Mouse (Mus musculus): Measurements from ENCODE around the gene Npcd. TPM values are rescaled to one million over a fixed set of nuclear protein-coding genes. Genes with fewer than 3 reads are reported as not detected.

Npcd gene
- polyA plus RNA-seq, 1 experiment from 2014 or later: 0.77 TPM

DNA sequence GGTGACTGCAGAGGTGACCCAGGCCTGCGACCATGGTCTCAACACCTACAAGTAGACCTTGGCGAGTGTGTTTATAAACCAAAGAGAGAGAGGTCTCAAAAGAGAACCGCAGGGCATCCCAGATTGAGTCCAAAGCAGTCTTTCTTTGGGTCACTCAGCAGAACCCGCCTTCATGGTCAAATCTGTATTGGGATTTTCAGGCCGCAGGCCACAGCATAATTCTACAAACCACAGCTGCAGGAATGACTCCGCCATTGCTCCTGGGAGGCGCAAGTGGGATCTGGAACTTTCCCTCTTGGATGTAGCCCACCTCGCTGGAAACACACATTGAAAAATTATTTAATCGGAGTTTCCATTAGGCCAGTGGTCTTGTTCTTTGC is 834 bp upstream of the Npcd start:
- Histone ChIP-seq H3K9ac (replicated peaks; ENCODE audit: low read depth, low read length) (no peak overlapping the region), H3K9me3 (ENCODE audit: control insufficient read depth, low read depth, low read length) (no peaks in the 10 kb centered on the region), H3K4me1 (ENCODE audit: control insufficient read depth, insufficient read depth, low read length) (peaks cover 20% of the 10 kb centered on the region), H3K4me2 (replicated peaks; ENCODE audit: low read depth, low read length) (peak overlapping the region; percentile 80), H3K27ac (ENCODE audit: low read length) (peak overlapping the region; percentile 95), H3K4me3 (ENCODE audit: low read depth, low read length) (no peak overlapping the region), H3K36me3 (ENCODE audit: control insufficient read depth, insufficient read depth, low read length) (peaks cover 6% of the 10 kb centered on the region; the same call in 1 of the 2 replicates), H3K27me3 (ENCODE audit: control insufficient read depth, insufficient read depth, low read length) (no peaks in the 10 kb centered on the region)
- ATAC-seq (ENCODE audit: insufficient number of reproducible peaks, insufficient read depth, low FRiP score, low read depth): no peak
- 49% methylated on average over 9 of the region's 9 CpGs for WGBS

GRCm38 (mm10) chr15:79833251-79834050 is 586 bp downstream of the Npcd start:
- peak overlapping the region; percentile 95 for H3K27ac ChIP-seq (ENCODE audit: low read length)
- under 1% methylated on average over 41 of the region's 41 CpGs for WGBS
- H3K27me3 ChIP-seq (ENCODE audit: control insufficient read depth, insufficient read depth, low read length): no peaks in the 10 kb centered on the region
- peak overlapping the region; percentile 76 for H3K9ac ChIP-seq (replicated peaks; ENCODE audit: low read depth, low read length)
- peak overlapping the region; percentile 80 for H3K4me2 ChIP-seq (replicated peaks; ENCODE audit: low read depth, low read length)
- peak; percentile 25 for ATAC-seq (ENCODE audit: insufficient number of reproducible peaks, insufficient read depth, low FRiP score, low read depth)
- peak overlapping the region; percentile 88 for H3K4me3 ChIP-seq (ENCODE audit: low read depth, low read length)
- H3K9me3 ChIP-seq (ENCODE audit: control insufficient read depth, low read depth, low read length): no peaks in the 10 kb centered on the region
- H3K4me1 ChIP-seq (ENCODE audit: control insufficient read depth, insufficient read depth, low read length): peaks cover 22% of the 10 kb centered on the region
- peaks cover 8% of the 10 kb centered on the region; the same call in 1 of the 2 replicates for H3K36me3 ChIP-seq (ENCODE audit: control insufficient read depth, insufficient read depth, low read length)

DNA sequence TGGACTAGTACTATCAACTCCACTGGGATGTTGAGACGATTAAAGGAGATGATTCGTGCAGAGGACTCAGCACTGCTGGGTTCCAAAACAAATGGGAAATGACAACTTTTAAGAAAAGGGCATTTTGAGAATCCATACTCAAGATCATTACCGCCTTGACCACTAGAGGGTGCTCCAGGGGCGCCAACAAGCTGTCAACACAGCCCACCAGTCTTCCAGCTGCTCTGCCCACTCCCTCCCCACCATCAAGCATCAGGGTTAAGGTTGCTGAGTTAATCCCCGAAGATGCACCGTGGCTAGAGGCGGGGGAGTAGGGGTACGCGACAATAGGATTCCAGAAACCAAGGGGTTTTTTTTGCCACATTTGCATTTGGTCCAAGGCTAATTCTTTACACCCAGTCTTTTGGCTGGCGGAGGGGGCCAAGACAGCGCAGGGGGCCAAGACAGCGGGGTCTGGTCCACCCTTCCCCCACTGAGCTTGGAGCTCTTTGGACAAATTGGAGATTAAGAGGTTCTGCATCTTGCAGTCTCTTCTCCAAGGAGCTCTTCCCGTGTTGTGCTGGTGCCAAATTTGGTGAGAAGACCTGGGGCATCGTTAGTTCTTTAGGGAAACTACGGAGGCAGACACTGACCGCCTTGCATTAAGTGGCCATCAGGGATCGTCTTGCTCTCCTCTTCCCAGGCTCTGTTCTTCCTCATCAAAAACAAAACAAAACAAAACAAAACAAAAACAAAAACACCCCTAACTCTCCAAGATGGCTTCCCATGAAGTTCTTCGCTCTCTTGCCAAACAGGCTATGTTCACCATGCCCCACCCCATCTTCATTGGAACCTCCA is 1.8 kb downstream of the Npcd start:
- Histone ChIP-seq H3K9me3 (ENCODE audit: control insufficient read depth, low read depth, low read length) (no peaks in the 10 kb centered on the region), H3K9ac (replicated peaks; ENCODE audit: low read depth, low read length) (peak overlapping the region; percentile 76; the same call in 1 of the 2 replicates), H3K4me1 (ENCODE audit: control insufficient read depth, insufficient read depth, low read length) (peaks cover 32% of the 10 kb centered on the region), H3K4me2 (replicated peaks; ENCODE audit: low read depth, low read length) (peak overlapping the region; percentile 80), H3K27me3 (ENCODE audit: control insufficient read depth, insufficient read depth, low read length) (no peaks in the 10 kb centered on the region), H3K4me3 (ENCODE audit: low read depth, low read length) (peak overlapping the region; percentile 88), H3K36me3 (ENCODE audit: control insufficient read depth, insufficient read depth, low read length) (peaks cover 19% of the 10 kb centered on the region), H3K27ac (ENCODE audit: low read length) (peak overlapping the region; percentile 95; the same call in 1 of the 2 replicates)
- 29% methylated on average over 18 of the region's 18 CpGs for WGBS
- no peak for ATAC-seq (ENCODE audit: insufficient number of reproducible peaks, insufficient read depth, low FRiP score, low read depth)

- Histone ChIP-seq H3K4me3 (ENCODE audit: low read depth, low read length) (no peak overlapping the region), H3K9ac (replicated peaks; ENCODE audit: low read depth, low read length) (no peak overlapping the region), H3K27ac (ENCODE audit: low read length) (no peak overlapping the region), H3K36me3 (ENCODE audit: control insufficient read depth, insufficient read depth, low read length) (peaks cover 31% of the 10 kb centered on the region), H3K27me3 (ENCODE audit: control insufficient read depth, insufficient read depth, low read length) (no peaks in the 10 kb centered on the region), H3K4me1 (ENCODE audit: control insufficient read depth, insufficient read depth, low read length) (peaks cover 33% of the 10 kb centered on the region), H3K9me3 (ENCODE audit: control insufficient read depth, low read depth, low read length) (no peaks in the 10 kb centered on the region), H3K4me2 (replicated peaks; ENCODE audit: low read depth, low read length) (no peak overlapping the region)
- 9% methylated on average over 4 of the region's 4 CpGs for WGBS
- no peak for ATAC-seq (ENCODE audit: insufficient number of reproducible peaks, insufficient read depth, low FRiP score, low read depth)
Measured at GRCm38 (mm10) chr15:79830388-79830787, 3.6 kb downstream of the Npcd start.

DNA sequence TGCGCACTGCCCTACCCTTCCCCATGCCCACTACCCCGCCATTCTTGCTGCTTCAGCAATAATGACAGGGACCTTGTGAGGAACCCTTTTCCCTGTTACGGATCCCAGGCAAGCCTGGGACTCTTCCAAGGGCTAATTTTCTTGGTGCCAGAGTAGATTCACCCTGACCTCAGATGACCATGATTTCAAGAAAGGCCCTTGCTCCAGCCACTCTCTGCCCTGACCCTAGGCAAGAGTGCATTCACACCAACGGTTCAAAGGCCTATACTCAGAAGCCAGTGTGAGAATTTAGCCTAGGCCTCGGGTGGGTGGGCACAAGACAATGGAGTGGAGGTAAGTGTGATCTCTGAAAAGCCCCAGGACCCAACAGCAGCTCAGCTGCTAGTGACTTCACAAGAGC is 4.6 kb downstream of the Npcd start:
- H3K36me3 ChIP-seq (ENCODE audit: control insufficient read depth, insufficient read depth, low read length): peaks cover 35% of the 10 kb centered on the region
- no peak overlapping the region for H3K27ac ChIP-seq (ENCODE audit: low read length)
- peaks cover 28% of the 10 kb centered on the region for H3K4me1 ChIP-seq (ENCODE audit: control insufficient read depth, insufficient read depth, low read length)
- H3K9ac ChIP-seq (replicated peaks; ENCODE audit: low read depth, low read length): no peak overlapping the region
- ATAC-seq (ENCODE audit: insufficient number of reproducible peaks, insufficient read depth, low FRiP score, low read depth): no peak
- H3K27me3 ChIP-seq (ENCODE audit: control insufficient read depth, insufficient read depth, low read length): no peaks in the 10 kb centered on the region
- H3K4me3 ChIP-seq (ENCODE audit: low read depth, low read length): no peak overlapping the region
- WGBS: 84% methylated on average over 5 of the region's 5 CpGs
- no peaks in the 10 kb centered on the region for H3K9me3 ChIP-seq (ENCODE audit: control insufficient read depth, low read depth, low read length)
- H3K4me2 ChIP-seq (replicated peaks; ENCODE audit: low read depth, low read length): no peak overlapping the region

DNA sequence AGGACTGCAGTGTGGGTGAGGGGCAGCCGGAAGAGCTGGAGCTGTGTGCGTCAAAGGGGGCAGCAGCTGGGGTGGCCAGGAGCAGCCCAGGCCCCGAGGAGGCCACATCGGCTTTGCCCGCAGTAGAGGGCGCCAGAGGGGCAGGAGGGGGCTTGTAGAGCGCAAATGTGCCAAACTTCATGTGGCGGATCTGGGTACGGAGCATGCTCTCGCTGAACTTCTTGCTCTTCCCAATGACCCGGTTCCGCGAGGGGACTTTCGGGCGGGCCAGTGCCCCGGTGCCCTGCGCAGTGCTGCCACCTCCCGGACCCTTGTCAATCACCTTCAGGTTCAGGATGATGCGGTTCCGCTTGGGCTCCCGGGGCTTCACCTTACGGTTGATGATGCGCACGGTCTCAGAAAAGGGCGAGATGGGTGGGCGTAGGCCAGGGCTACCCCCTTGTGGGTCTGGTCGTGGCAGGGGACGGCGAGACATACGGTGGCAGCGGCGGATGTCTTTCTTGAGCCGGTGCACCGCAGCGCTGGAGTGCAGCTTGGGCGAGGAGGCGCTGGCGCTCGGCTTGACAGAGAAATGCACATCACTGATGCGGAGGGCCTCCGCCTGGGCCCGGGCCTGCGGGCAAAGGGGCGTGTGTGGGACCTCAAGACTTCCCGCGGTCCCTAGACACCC is 5.5 kb downstream of the Npcd start:
- Histone ChIP-seq H3K4me3 (ENCODE audit: low read depth, low read length) (no peak overlapping the region), H3K4me1 (ENCODE audit: control insufficient read depth, insufficient read depth, low read length) (peaks cover 28% of the 10 kb centered on the region), H3K4me2 (replicated peaks; ENCODE audit: low read depth, low read length) (no peak overlapping the region), H3K27ac (ENCODE audit: low read length) (no peak overlapping the region), H3K36me3 (ENCODE audit: control insufficient read depth, insufficient read depth, low read length) (peaks cover 39% of the 10 kb centered on the region), H3K9ac (replicated peaks; ENCODE audit: low read depth, low read length) (no peak overlapping the region), H3K27me3 (ENCODE audit: control insufficient read depth, insufficient read depth, low read length) (no peaks in the 10 kb centered on the region), H3K9me3 (ENCODE audit: control insufficient read depth, low read depth, low read length) (no peaks in the 10 kb centered on the region)
- no peak for ATAC-seq (ENCODE audit: insufficient number of reproducible peaks, insufficient read depth, low FRiP score, low read depth)
- 65% methylated on average over 46 of the region's 46 CpGs for WGBS

DNA sequence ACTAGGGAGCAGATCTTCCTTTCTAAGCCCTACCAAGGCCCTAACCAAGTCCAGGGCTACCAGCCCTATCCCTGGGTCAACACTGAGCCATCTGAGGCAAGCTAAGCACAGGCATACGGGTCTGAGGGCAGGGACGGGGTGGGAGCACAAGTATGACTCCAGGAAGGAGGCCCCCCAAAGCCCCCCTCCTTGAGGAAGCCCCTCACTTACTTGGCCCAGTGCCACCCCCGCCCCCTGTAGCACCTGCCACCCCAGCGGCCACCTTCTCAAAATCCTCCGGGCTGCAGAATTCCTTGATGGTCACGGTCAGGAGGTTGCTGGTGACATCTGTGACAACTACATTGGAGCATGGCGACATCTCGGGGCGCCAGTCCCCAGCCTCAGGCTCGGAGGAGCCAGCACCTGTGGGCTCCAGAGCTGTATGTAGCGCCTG is 6.2 kb downstream of the Npcd start:
- Histone ChIP-seq H3K27me3 (ENCODE audit: control insufficient read depth, insufficient read depth, low read length) (no peaks in the 10 kb centered on the region), H3K4me1 (ENCODE audit: control insufficient read depth, insufficient read depth, low read length) (peaks cover 26% of the 10 kb centered on the region), H3K27ac (ENCODE audit: low read length) (no peak overlapping the region), H3K9ac (replicated peaks; ENCODE audit: low read depth, low read length) (no peak overlapping the region), H3K9me3 (ENCODE audit: control insufficient read depth, low read depth, low read length) (no peaks in the 10 kb centered on the region), H3K36me3 (ENCODE audit: control insufficient read depth, insufficient read depth, low read length) (peaks cover 46% of the 10 kb centered on the region), H3K4me3 (ENCODE audit: low read depth, low read length) (no peak overlapping the region), H3K4me2 (replicated peaks; ENCODE audit: low read depth, low read length) (no peak overlapping the region)
- 93% methylated on average over 11 of the region's 11 CpGs for WGBS
- no peak for ATAC-seq (ENCODE audit: insufficient number of reproducible peaks, insufficient read depth, low FRiP score, low read depth)

- no peak overlapping the region for H3K27ac ChIP-seq (ENCODE audit: low read length)
- WGBS: 89% methylated on average over 14 of the region's 14 CpGs
- peaks cover 50% of the 10 kb centered on the region for H3K36me3 ChIP-seq (ENCODE audit: control insufficient read depth, insufficient read depth, low read length)
- no peaks in the 10 kb centered on the region for H3K9me3 ChIP-seq (ENCODE audit: control insufficient read depth, low read depth, low read length)
- no peak overlapping the region for H3K4me2 ChIP-seq (replicated peaks; ENCODE audit: low read depth, low read length)
- no peak overlapping the region for H3K4me3 ChIP-seq (ENCODE audit: low read depth, low read length)
- no peaks in the 10 kb centered on the region for H3K27me3 ChIP-seq (ENCODE audit: control insufficient read depth, insufficient read depth, low read length)
- H3K4me1 ChIP-seq (ENCODE audit: control insufficient read depth, insufficient read depth, low read length): peaks cover 21% of the 10 kb centered on the region
- no peak for ATAC-seq (ENCODE audit: insufficient number of reproducible peaks, insufficient read depth, low FRiP score, low read depth)
- H3K9ac ChIP-seq (replicated peaks; ENCODE audit: low read depth, low read length): no peak overlapping the region
Measured at GRCm38 (mm10) chr15:79827061-79827777, 6.8 kb downstream of the Npcd start.
